Mouse (Mus musculus) forebrain, embryonic 13.5 days (tissue): ENCODE measurements around the gene BC035947. TPM values are rescaled to one million over a fixed set of nuclear protein-coding genes. Genes with fewer than 3 reads are reported as not detected.
"Not testable (repeated sequence)": the region's sequence is repeated elsewhere in the genome, so short reads cannot be mapped to it uniquely, and the experiment has no call there.

Experiments
- ATAC-seq: fragments of 200-750 bp; cut with Nextera tagmentation; 2 replicates; pipeline ENCODE4 v1.8.0; 2017
- H3K27ac ChIP-seq: fragments of 300-500 bp; sonication (generic); 2 replicates; pipeline ENCODE4 v1.5.1; 2015; ENCODE audit warnings: inconsistent platforms, mild to moderate bottlenecking, moderate library complexity
- H3K27me3 ChIP-seq: fragments of 300-500 bp; sonication (generic); 2 replicates; pipeline ENCODE4 v1.6.1; 2015; ENCODE audit warnings: mild to moderate bottlenecking, inconsistent platforms
- H3K36me3 ChIP-seq: fragments of 300-500 bp; sonication (generic); 2 replicates; pipeline ENCODE4 v1.6.1; 2015; ENCODE audit warnings: mild to moderate bottlenecking, inconsistent platforms; ENCODE audit not compliant: poor library complexity, severe bottlenecking
- H3K4me1 ChIP-seq: fragments of 300-500 bp; sonication (generic); 2 replicates; pipeline ENCODE4 v1.6.1; 2015; ENCODE audit warnings: inconsistent platforms
- H3K4me2 ChIP-seq: fragments of 300-500 bp; sonication (generic); 2 replicates; pipeline ENCODE4 v1.6.1; 2015; ENCODE audit warnings: inconsistent platforms, mild to moderate bottlenecking, moderate library complexity
- H3K4me3 ChIP-seq: fragments of 300-500 bp; sonication (generic); 2 replicates; pipeline ENCODE4 v1.5.1; 2015; ENCODE audit warnings: mild to moderate bottlenecking, inconsistent platforms
- H3K9ac ChIP-seq: fragments of 300-500 bp; sonication (generic); 2 replicates; pipeline ENCODE4 v1.6.1; 2015; ENCODE audit warnings: mild to moderate bottlenecking, inconsistent platforms
- H3K9me3 ChIP-seq: fragments of 300-500 bp; sonication (generic); replicated peaks from 2 replicates; pipeline ENCODE4 v1.6.1; 2016; ENCODE audit warnings: inconsistent platforms
- WGBS: fragments of 180-500 bp; shearing (Covaris S2); methylation state at CpG from one replicate; pipeline ENCODE4 v1.1.7; 2015; 5-methylcytosine and 5-hydroxymethylcytosine counted together
- polyA plus RNA-seq: library from polyadenylated mRNA; unstranded; fragments of >200 nt; fragmentation: Nextera tagmentation; extraction: Ambion mirVana; gene quantifications from 2 replicates; pipeline ENCODE4 v1.2.1, GENCODE M21; 2015

Gene BC035947
- 0.12 and 0.57 TPM in 2 replicates for polyA plus RNA-seq

DNA sequence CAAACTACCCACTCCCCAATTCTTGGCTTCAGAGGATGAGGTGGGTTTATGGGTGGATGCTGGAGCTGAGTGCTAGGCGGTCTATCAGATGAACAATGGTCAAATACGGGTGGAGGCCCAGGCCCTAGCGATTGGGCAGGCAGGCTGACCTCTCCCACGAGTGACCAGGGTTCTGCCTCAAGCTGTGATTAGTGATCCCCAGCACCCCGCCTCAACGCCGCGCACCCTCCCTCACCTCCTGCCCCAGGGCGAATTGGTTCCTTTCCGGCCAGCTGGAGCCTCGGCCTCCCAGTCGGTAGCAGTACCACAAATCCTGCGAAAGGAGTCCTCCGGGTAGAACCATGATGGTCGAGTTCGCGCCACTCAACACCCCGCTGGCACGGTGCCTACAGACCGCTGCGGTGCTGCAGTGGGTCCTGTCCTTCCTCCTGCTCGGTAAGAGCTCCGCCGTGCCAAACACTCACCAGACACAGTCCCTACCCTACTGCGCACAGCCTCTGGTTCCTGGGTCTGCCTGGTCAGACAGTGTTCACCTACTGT lies at the start of gene BC035947:
TSS of gene BC035947 (minus strand) at position 538 of the 540 bp plus-strand sequence.
- Histone ChIP-seq H3K27ac (no peak within 1 kb of the TSS), H3K27me3 (peaks cover 11% of the 10 kb centered on the region; the same call in 1 of the 2 replicates), H3K4me1 (peaks cover 7% of the 10 kb centered on the region), H3K9ac (peak within 1 kb of the TSS; percentile 57), H3K9me3 (no peaks in the 10 kb centered on the region), H3K36me3 (no peaks in the 10 kb centered on the region), H3K4me2 (peak within 1 kb of the TSS; percentile 61), H3K4me3 (peak within 1 kb of the TSS; percentile 36)
- peak; percentile 66; the same call in 1 of the 2 replicates for ATAC-seq
- WGBS = 5% methylated on average over 25 of the region's 25 CpGs

DNA sequence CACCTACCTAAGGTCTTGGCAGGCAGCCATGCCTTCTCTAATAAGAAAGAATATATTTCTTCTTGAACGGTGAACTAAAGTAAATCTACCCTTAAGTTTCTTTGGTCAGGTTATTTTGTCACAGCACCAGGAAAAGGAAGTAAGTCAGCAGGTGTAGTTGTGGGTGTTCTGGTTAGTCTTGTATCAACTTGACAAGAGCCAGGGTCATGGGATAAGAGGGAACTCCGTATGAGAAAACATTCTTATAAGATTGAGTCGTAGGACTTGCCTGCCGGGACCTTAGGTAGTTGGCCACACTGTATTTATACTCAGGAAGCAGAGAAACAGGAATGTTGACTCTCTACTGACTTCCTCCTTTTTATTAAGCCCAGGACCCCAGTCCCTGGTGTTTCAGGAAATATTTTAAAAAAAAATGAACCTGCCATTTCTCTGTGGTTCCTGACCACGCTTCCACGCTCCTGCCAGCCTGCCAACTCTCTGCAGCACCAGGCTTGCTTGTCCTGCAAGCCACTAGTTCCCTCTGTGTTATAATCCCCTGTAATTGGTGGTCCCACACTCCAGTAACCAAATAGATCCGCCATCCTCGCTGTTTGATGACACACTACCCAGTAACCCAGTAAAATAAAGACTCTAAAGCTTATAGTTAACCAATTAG lies 42.2 kb upstream of the BC035947 start:
- Histone ChIP-seq H3K27me3 (no peaks in the 10 kb centered on the region), H3K9me3 (no peaks in the 10 kb centered on the region), H3K4me3 (no peak overlapping the region), H3K4me2 (no peak overlapping the region), H3K27ac (no peak overlapping the region), H3K4me1 (no peaks in the 10 kb centered on the region), H3K36me3 (no peaks in the 10 kb centered on the region), H3K9ac (no peak overlapping the region)
- no peak for ATAC-seq
- WGBS = 89% methylated on average over 8 of the region's 8 CpGs

- H3K9ac ChIP-seq = no peak overlapping the region
- WGBS = 44% methylated on average over 6 of the region's 6 CpGs
- ATAC-seq = no peak
These were observed 37.0 kb upstream of the BC035947 start for GRCm38 (mm10) chr1:78548961-78549360.

DNA sequence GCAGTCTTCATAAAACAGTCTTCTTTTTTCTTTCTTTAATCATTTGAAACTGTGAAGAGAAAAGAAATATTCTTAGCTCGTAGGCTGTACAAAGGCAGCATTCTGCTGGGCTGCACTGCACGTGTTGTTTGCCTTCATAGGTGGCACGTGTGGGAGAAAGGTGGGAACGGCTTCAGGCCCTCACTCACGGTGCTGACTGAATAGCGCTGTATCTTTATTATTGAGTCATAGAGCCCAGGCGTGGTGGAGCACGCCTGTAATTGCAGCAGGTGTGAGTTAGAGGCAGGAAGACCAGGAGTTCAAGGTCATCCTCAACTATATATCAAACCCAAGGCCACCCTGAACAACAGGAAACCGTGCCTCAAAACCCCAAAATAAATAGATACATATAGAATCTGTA lies 34.3 kb upstream of the BC035947 start:
- Histone ChIP-seq H3K36me3 (no peaks in the 10 kb centered on the region), H3K9me3 (no peaks in the 10 kb centered on the region), H3K4me1 (no peaks in the 10 kb centered on the region), H3K27ac (no peak overlapping the region), H3K4me3 (no peak overlapping the region), H3K27me3 (no peaks in the 10 kb centered on the region), H3K4me2 (no peak overlapping the region), H3K9ac (no peak overlapping the region)
- ATAC-seq = no peak
- 84% methylated on average over 9 of the region's 9 CpGs for WGBS

More at GRCm38 (mm10) chr1:78548961-78549360, 37.0 kb upstream of the BC035947 start:
- H3K27ac ChIP-seq = no peak overlapping the region
- no peaks in the 10 kb centered on the region for H3K27me3 ChIP-seq
- H3K9me3 ChIP-seq = no peaks in the 10 kb centered on the region
- no peaks in the 10 kb centered on the region for H3K4me1 ChIP-seq
- H3K4me2 ChIP-seq = no peak overlapping the region
- no peak overlapping the region for H3K4me3 ChIP-seq
- H3K36me3 ChIP-seq = no peaks in the 10 kb centered on the region

DNA sequence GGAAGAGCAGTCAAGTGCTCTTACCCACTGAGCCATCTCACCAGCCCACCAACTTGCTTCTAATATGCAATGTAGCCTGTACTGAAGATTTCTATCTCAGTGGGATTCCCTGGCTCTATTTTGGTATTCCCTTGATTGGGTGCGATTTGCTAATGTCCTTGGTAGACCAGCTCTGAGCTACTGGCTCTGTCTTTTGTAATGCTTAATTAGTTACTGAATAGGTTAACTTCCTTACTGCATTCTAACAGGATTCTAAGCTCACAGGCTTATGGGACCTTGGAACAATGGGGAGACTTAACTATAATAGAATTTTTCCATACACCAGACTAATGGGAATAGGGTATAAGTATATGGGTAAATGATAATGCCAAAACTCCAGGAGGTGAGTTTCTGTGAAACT lies 31.7 kb upstream of the BC035947 start:
- not testable (repeated sequence) for H3K9ac ChIP-seq, ATAC-seq, H3K36me3 ChIP-seq, H3K4me2 ChIP-seq, H3K9me3 ChIP-seq, H3K27ac ChIP-seq, H3K4me1 ChIP-seq, H3K27me3 ChIP-seq, H3K4me3 ChIP-seq
- 56% methylated on average over 1 of the region's 1 CpGs for WGBS

GRCm38 (mm10) chr1:78539166-78539565 lies 27.2 kb upstream of the BC035947 start:
- Histone ChIP-seq H3K9ac (no peak overlapping the region), H3K9me3 (no peaks in the 10 kb centered on the region), H3K4me3 (no peak overlapping the region), H3K36me3 (no peaks in the 10 kb centered on the region), H3K27me3 (no peaks in the 10 kb centered on the region), H3K4me2 (no peak overlapping the region), H3K27ac (no peak overlapping the region), H3K4me1 (peaks cover 8% of the 10 kb centered on the region)
- WGBS = 78% methylated on average over 6 of the region's 6 CpGs
- ATAC-seq = no peak

DNA sequence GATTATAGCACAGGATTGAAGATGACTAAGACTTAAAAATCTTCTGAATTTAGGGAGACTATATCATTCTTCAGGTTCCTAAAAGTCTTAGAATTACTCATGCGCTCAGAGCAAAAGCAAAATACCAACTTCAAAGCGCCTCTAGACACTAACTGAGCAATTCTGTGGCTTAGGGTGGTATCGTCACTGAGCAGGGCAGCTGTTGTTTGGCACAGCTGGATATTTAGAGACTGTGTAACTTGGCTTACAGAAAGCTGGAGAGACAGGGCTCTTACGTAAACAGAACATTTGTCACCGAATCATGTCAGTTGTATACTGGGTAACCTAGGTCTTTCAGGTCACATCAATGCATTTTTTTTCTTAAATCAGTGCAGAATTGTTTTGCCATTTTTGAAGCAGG lies 26.4 kb upstream of the BC035947 start:
- H3K4me1 ChIP-seq = peaks cover 8% of the 10 kb centered on the region
- no peak for ATAC-seq
- 59% methylated on average over 5 of the region's 5 CpGs for WGBS

GRCm38 (mm10) chr1:78537494-78538010 lies 25.6 kb upstream of the BC035947 start:
- H3K4me2 ChIP-seq = peak overlapping the region; percentile 57
- peak overlapping the region; percentile 28 for H3K4me3 ChIP-seq
- H3K4me1 ChIP-seq = peaks cover 8% of the 10 kb centered on the region
- ATAC-seq = peak; percentile 91
- WGBS = 36% methylated on average over 16 of the region's 16 CpGs
- no peaks in the 10 kb centered on the region for H3K27me3 ChIP-seq
- H3K9ac ChIP-seq = peak overlapping the region; percentile 40
- peak overlapping the region; percentile 40 for H3K27ac ChIP-seq
- no peaks in the 10 kb centered on the region for H3K36me3 ChIP-seq
- no peaks in the 10 kb centered on the region for H3K9me3 ChIP-seq

More for the DNA sequence above, 26.4 kb upstream of the BC035947 start:
- no peak overlapping the region for H3K27ac ChIP-seq
- no peak overlapping the region for H3K4me2 ChIP-seq
- no peaks in the 10 kb centered on the region for H3K27me3 ChIP-seq
- no peaks in the 10 kb centered on the region for H3K36me3 ChIP-seq
- no peaks in the 10 kb centered on the region for H3K9me3 ChIP-seq
- H3K4me3 ChIP-seq = no peak overlapping the region
- H3K9ac ChIP-seq = no peak overlapping the region

GRCm38 (mm10) chr1:78536310-78537164 lies 24.6 kb upstream of the BC035947 start:
- H3K4me1 ChIP-seq = peaks cover 8% of the 10 kb centered on the region
- no peak overlapping the region for H3K27ac ChIP-seq
- WGBS = 39% methylated on average over 19 of the region's 19 CpGs
- no peaks in the 10 kb centered on the region for H3K27me3 ChIP-seq
- H3K36me3 ChIP-seq = no peaks in the 10 kb centered on the region
- H3K4me2 ChIP-seq = peak overlapping the region; percentile 57
- peak; percentile 64; the same call in 1 of the 2 replicates for ATAC-seq
- H3K9me3 ChIP-seq = no peaks in the 10 kb centered on the region
- no peak overlapping the region for H3K4me3 ChIP-seq
- no peak overlapping the region for H3K9ac ChIP-seq

GRCm38 (mm10) chr1:78534428-78535150 lies 22.6 kb upstream of the BC035947 start:
- H3K4me1 ChIP-seq = peaks cover 8% of the 10 kb centered on the region
- no peak overlapping the region for H3K9ac ChIP-seq
- H3K4me2 ChIP-seq = no peak overlapping the region
- no peaks in the 10 kb centered on the region for H3K9me3 ChIP-seq
- ATAC-seq = no peak
- H3K36me3 ChIP-seq = no peaks in the 10 kb centered on the region
- no peak overlapping the region for H3K4me3 ChIP-seq
- WGBS = 95% methylated on average over 9 of the region's 9 CpGs
- no peak overlapping the region for H3K27ac ChIP-seq
- no peaks in the 10 kb centered on the region for H3K27me3 ChIP-seq

GRCm38 (mm10) chr1:78532184-78532800 lies 20.3 kb upstream of the BC035947 start:
- no peak for ATAC-seq
- no peaks in the 10 kb centered on the region for H3K9me3 ChIP-seq
- peaks cover 1% of the 10 kb centered on the region for H3K4me1 ChIP-seq
- no peaks in the 10 kb centered on the region for H3K36me3 ChIP-seq
- WGBS = 88% methylated on average over 15 of the region's 15 CpGs
- no peak overlapping the region for H3K27ac ChIP-seq
- H3K4me3 ChIP-seq = no peak overlapping the region
- no peak overlapping the region for H3K9ac ChIP-seq
- H3K4me2 ChIP-seq = no peak overlapping the region
- no peaks in the 10 kb centered on the region for H3K27me3 ChIP-seq
